Mouse (Mus musculus) cerebellum, adult (tissue): ENCODE measurements around the gene Hipk4.

ENCODE experiments used
- ATAC-seq: cut with Nextera tagmentation; 2 replicates; pipeline ENCODE4 v1.9.2; 2017; ENCODE audit warnings: mild to moderate bottlenecking, moderate library complexity, mixed read lengths; ENCODE audit not compliant: insufficient number of reproducible peaks, low FRiP score, low TSS enrichment

Hipk4 gene

DNA sequence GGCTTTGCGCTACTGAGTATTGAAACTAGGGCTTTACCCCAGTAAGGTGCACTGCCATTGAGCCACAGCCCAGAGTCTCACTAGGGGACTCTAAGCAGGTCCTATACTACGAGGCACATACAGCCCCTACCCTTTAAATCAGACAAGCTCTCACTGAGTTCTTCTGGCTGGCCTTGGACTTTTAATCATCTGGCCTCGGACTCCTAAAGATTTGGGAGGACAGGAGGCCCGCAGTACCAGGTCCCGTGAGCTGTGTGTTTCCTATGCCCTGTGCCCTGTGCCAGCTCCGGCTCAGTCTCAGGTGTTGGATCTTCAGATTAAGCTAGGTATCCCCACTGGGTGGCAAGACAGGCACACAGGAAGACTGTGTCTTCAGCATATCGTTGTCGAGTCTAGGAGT, 14.9 kb downstream of the Hipk4 start:
- no peak for ATAC-seq

DNA sequence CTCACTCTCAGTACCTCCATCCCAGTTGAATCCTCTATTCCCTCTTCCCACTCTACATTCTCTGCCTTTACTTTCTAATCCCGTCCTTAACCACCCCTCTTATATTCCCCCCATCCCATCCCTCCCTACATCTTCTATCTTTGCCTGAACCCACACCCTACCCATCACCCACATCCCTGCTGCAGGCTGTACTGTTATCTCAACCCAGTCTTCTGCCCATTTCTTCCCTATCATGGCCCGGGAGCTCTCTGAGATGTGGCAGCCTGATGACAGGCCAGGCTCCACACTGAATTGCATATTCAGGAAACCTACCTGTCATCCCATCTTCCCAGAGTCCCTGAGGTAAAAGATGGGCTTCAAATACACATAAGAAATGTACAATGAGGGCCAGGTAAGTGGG, 15.7 kb downstream of the Hipk4 start:
- no peak for ATAC-seq

DNA sequence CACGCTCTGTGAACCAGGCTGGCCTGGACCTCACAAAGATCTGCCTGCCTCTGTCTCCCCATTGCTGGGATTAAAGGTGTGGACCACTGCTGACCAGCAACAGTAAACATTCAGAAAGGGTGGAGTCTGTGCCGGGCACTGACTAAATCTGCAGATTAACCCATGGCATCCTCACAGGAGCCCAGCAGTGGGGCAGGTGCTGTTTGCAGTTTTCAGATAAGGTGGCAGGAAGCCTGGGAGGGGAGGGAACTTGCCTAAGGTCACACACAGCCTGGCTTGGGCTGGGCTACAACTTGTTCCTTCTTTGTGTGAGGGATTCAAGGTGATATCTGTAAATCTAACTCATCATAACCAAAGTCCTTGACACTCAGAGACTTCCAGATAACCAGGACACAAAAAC, 17.5 kb downstream of the Hipk4 start:
- no peak for ATAC-seq

DNA sequence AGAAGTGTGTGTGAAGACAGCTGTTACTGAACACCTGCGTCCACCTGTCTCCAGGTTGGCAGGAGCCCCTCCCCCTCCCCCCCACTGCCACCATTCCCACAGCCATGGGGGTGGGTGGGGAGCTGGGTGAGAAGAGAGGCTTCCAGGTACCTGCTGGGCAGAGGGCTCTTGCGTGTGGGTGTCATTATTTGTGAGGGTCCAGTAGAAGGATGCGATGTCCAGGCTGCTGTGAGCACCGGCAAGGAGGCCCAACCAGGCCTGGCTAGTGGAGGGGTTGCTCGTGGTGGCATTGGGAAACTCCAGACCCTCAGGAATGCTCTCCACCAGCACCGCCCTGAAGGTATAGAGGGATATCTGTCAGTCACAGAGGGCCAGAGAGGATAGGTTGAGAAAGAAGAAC, 17.9 kb downstream of the Hipk4 start:
- ATAC-seq, result no peak

DNA sequence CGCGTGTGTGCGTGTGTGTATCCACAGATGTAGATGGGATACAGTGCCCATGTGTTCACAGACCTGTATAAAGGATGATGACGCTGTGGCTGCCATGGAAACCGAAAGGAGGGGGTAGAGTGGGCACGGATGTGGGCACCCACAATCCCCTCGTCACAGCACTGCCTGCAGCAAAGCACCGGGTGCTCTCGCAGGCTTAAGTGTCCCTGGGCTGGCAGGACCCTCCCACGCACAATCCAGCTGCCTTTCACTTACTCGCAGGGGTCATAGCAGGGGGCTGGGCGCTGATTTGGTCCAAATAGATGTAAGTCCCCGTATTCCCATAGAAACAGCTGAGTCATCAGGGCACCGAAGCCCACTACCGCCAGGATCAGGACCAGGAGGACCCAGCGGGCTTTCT, 18.4 kb downstream of the Hipk4 start:
- no peak for ATAC-seq

DNA sequence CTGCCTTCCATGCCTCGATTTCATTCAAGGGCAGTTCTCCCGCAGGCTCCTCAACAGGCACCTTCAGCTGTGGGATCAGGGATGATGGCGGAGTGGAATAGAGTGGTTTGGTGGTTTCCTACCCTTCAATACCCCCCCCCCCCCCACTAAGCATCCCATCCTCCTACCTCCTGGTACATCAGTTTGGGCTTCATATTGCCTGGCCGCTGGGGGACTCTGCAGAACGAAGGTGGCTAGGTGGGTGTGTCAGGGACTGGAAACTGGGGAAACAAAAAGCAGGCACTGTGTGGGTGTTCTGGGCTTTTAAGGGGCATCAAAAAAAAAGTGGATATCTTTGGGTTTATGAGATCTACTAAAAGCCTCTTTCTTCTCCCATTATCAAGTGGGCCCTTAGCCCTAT, 18.9 kb downstream of the Hipk4 start:
- ATAC-seq, result no peak

DNA sequence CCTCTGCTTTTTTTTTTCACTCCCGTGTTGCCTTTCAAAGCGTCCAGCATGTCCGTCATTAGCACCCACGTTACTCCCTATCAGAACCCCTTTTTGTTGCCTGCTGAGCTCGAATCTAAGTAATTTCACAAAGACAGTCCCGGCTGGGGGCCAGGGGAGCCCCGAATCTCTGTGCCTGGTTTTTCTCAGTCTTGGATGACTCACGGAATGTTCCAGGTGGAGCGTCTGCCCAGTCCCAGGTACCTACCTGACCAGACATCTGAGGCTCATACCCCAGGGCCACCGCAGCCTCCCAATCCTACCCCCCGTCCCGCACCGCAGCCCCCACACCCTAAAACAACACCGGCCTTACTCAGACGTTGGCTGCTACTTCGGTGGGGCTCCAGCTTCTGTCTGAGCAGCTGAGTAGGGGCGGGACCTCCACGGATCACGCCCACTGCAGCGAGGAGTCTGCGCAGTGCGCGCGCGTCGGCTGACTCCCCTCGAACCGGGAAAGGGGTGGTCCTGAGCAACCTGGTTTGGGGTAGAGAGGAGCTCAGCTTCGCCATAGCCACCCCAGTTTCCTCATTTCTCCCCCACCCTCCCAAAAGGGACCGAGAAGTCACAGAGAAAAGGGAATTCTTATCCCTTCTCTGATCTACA, 19.4 kb downstream of the Hipk4 start:
- ATAC-seq, result peak; percentile 85; the same call in 1 of the 2 replicates

DNA sequence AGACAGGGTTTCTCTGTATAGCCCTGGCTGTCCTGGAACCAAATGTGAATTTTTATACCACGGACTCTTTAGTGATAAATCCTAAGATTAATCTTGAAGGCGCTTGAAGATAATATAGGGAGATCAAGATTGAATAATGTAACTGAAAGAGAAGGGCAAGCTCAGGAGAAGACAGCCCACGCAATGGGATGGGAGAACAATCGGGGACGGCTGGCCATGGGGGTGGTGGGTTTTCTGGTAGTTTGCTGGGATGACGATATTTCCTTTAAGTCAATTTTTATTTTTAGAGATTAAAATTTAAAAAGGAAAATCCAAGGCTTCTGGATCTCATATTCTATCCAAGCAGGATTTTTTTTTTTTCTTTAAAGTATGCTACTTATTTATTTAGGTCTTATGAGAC, 20.0 kb downstream of the Hipk4 start:
- ATAC-seq, result no peak

DNA sequence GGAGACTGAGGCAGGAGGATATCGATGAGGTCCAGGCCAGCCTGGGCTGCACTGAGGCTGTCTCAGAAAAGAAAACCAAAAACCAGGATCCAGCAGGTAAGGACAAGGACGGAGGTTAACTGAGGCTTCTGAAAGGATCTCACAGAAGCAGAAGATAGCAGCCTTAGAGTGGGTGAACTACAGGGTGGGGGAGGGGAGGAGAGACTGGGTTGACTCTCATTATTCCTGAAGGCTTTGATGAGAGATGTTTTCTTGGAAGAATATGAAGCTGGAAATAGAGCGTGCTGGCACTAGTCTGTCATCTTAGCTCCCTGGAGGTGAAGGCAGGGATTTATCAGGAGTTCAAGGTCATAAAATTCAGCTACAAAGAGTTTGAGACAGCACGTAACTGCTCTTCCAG, 20.8 kb downstream of the Hipk4 start:
- no peak for ATAC-seq

DNA sequence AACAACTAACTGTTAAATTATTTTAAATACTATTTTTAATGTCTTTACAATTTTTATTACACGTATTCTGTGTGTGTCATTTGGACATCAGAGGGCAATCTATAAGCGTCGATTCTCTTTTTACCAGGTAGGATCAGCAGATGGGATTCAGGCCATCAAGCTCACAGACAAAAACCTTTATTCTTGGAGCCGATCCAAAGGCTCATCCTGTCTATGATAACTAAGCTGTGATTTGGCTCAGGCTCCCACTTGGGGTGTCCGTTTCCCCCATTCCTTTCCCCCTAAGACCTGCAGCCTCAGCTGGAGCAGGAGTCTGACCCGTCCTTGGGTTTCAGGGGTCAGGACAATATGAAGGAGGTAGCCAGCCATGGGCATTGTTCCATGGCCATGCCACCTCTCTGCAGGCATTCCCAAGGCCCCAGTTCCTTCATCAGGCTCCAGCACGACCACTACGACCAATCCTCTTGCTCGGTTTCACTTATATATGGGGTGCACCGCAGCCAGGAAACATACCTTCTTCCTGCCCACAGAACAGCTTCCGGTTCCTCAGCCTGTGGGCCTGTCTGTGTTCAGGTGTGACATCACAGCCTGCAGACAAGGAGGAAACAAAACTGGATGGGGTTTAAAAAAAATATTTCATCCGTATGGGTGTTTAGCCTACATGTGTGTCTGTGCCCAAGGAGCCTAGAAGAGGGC, 21.8 kb downstream of the Hipk4 start:
- ATAC-seq, result no peak

DNA sequence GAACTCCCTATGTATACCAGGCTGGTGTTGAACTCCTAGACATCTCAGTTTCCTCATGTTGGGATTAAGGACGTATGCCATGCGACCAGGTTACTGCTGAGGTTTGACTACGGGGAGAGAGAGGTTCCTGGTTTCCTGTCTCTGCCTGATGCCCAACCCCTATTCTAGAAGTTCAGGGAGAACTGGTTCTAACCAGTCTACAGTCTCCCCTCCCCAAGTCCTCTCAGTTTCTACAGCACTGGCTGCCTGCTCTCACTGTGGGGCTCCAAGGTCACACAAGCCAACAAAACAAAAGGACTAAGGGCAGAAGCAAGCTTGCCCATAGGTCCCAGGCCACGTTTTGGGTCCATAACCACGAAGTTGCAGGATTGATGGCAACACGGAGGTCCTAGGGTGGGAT, 26.5 kb downstream of the Hipk4 start:
- no peak for ATAC-seq

DNA sequence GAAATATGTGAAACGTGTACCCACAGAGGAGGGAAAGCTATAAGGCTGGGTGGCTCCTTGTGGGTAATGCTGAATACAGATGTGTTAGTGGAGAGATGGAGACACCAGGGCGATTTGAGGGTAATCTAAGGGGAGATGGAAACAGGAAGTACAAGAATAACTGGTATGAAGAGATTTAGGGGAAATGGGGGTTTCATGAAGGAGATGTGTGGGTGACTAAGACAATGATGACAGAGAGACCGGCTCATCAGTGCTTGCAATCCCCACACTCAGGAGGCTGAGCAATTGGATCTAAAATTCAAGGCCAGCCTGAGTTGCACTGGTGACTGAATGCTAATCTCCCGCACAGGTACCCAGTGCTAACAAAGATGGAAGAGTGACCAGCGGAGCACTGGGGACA, 29.0 kb downstream of the Hipk4 start:
- ATAC-seq, result no peak

DNA sequence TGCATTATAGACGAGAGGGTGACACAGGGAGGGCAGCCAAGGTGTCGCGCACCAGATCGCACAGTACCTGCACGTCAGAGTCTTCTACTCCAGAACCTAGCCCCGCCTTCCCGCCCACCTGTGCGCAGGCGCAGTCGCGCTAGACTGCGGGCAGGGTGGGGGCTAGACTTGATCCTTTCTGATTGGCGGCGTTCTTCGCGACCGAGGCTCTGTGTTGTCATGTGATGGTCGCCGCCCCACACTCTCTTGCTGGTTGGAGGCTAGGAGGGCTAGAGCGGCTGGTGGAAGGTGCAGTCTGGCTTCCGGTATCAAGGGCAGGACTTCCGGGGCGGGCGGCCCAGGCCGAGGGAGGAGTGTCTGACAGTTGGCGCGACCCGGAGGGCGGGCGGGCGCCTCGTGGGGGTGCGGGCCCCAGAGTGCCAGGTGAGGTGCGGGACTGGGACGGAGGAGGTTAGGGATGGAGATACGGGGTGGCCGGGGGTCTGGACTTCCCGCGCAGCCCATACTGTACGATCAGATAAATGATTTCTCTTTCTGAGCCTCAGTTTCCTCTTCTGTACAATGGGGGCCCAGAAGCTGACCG, 30.0 kb downstream of the Hipk4 start, which contains the start of the genes Pld3 and 2310022A10Rik:
Gene Pld3 (minus strand): TSS at position 288 of the 583 bp plus-strand sequence.
Gene 2310022A10Rik (plus strand): TSS at position 303 of the 583 bp plus-strand sequence.
- peak; percentile 99 for ATAC-seq

DNA sequence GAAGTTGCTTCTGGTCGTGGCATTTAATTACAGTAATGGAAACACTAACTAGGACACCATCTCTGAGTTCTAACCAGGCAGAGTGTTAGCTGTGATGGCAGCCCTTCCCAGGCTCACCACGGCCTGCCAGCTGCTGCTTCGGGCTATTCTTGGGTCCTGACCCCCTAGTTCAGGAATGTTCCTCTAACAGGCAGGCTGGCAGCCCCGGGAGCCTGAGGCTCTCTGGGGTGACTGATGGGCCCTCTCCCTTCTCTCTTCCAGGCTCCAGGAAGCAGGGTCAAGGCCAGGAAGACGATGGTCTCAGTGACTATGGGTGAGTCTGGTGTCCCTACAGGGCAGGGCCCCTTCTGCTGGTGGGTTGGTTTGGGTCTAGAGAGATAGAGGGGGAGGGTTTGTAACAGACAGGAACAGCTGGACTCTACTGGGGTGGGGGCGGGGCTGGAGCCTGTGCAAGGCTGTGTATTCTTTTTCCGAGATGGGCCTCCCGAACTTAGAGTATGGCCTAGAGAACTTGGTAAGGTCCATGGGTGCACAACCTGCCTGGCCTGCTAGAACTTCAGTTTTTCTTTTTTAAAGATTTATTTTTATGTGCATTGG, 37.3 kb downstream of the Hipk4 start:
- ATAC-seq, result no peak

DNA sequence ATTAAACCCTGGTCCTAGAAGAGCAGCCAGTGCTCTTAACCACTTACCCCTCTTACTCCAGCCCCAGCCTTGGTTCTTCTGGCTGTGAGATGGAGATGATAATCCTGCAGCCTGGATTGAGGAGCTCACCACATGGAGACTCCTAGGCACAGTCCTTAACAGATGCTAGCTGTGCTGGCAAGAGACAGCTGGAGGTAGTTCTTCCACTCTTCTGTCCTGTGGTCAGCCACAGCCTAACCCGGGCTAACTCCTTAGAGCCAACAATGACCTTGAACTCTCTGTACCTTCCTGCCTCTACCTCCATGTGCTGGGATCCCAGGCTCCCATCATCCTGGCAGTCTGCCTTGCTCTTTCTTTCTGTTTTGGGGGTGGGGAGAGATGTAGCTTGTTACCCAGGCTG, 37.9 kb downstream of the Hipk4 start:
- no peak for ATAC-seq

DNA sequence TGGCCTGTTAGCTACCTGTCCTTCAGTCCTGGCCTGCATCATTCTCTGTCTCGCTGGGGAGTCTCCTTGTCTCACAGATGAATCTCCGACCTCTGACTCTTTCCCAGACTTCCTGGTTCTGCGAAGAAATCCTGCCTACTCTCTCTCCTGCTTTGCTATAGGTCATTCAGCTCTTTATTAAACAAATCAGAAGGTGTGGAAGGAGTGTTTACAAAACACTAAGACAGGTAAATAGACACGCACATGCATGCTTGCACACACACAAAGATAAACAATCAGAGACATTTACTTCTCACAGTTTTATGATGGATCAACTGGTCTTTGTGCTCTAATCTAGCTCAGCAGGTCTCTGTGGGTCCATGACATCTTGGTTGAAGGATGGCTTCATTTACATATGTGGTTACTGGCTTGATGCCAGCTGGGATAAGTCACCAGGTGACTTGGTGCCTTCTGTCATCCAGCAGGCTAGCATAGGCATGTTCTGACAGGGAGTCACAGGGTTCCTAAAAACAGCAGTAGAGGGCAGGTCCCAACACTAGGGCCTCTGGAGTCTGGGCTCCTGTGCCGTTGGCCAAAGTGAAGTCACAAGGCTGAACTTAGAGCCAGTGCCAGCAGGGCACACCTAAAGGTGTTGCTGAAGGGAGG, 46.6 kb downstream of the Hipk4 start:
- no peak for ATAC-seq

DNA sequence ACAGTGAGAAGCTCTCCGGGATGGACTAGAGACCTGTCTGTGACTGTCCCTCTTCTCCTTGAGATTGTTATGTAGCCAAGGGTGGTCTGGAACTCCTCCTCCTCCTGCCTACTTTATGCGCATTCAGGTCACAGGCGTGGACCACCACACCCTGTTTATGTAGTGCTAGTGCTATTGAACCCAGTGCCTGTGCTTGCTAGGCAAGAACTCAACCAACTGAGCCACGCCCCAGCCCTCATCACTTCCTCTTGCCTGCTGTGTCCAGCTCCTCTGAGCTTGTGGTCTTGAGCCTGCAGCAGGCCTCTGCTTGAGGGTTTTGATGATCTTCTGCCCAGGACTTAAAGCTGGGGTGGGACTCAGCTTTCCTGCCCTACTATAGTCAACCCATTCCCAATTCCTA, 49.1 kb downstream of the Hipk4 start:
- ATAC-seq, result no peak

DNA sequence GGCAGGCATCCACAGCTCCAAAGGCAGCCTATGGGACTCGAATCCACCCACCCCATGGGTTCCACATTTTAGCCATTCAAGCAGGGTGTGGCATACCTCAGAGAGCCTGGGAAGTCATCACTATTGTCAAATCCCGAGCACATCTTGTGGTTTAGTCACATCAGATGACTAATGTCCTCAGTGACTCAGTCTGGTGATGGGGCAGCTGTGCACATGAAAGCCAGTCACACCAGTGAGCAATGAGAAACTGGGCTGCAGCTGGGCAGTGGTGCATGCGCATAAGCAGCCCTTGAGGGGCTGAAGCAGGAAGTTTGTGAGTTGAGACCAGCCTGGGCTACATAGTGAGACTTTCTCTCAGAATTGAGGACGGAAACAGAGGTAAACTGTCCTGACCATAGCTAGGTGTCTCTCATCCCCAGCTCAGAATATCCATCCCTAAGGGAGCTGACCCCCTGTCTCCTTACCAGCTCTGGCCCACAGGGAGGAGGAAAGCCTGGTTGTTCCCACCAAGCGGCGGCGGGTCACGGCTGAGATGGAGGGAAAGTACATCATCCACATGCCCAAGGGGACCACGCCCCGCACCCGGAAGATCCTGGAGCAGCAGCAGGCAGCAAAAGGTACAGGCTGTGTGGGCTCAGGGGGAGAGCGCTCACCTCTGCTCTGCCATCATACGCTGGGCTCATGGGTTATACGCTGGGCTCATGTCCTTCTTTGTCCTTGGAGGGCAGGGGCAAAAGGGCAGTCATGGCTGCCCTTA, 51.2 kb downstream of the Hipk4 start:
- no peak for ATAC-seq

DNA sequence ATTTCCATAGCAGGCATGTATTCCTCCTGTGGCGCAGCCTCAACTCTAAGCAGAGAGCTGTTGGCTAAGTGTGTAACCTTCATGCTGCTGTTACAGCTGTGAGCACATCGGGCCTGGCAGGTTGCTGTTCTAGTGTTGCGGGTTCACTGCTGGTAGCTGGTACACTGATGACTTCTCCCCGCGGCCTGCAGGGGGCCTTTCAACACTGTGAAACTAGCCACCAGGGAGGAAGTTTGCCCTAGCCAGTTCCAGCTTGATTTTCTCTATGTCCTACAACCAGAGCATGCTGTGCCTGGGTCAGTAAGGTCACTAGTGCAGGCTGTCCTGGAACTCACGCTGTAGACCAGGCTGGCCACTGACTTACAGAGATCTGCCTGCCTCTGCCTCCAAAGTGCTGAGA, 53.8 kb downstream of the Hipk4 start:
- no peak for ATAC-seq

DNA sequence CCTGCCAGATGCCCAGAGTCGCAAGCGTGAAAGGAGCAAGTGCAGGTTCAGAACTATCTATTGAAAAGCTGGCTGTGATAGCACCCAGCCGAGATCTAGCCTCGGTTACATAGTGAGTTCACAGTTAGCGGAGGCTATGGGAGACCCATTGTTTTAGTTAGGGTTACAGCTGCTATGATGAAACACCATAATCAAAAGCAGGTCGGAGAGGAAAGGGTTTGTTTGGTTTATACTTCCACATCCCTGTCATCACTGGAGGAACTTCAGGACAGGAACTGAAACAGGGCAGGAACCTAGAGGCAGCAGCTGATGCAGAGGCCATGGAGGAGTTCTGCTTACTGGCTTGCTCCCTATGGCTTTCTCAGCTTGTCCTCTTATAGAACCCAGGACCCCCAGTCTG, 54.5 kb downstream of the Hipk4 start:
- ATAC-seq, result no peak
